Mouse (Mus musculus) cerebellum, postnatal 14 days (tissue): ENCODE data around the gene Xpnpep3.
"Not testable (repeated sequence)": the region's sequence is repeated elsewhere in the genome, so short reads cannot be mapped to it uniquely, and the experiment has no call there.

Experiments used
- DNase-seq, 2 experiments: peaks; one replicate each; pipeline ENCODE4 v3.0.0; 2021; ENCODE audit warnings: mixed read lengths in 2 of 2

Gene Xpnpep3

DNA sequence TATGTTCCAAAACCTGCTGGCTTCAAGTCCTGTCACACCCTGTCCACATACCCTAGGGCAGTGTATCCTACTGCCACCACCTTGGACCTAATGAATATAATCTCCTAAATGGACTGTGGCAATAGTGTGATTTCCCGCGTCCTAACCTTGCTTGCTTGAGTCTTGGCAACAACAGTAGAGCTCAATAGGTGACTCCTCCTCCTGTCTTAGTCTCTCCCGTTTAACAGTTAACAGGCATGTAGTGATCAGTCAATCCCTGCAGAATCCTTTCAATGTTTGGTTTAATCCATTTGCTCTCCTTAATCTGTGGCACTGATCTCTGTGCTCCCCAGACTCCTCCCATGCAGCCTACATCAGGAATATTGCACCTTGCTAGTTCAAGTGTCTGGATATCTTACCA lies 5.1 kb downstream of the Xpnpep3 start:
- no peak for DNase-seq

DNA sequence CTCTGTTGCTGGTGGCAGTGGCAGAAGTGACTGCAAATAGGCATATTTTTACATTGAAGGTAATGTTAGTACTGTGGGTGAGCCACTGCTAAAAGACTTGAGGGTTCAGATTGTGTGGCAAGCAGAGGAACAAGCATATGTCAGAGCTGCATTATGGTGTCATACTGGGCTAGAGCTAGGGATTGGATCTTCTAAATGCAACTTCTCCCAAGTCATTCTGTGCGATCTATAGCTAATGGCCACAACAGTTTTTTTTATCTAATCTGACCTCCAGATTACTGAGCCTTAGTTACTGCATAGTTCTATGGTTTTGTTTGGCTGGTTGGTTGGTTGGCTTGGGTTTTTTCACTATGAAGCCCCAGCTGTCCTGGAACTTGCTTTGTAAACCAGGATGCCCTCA lies 8.3 kb downstream of the Xpnpep3 start, which contains the start of gene Dnajb7:
Dnajb7 (minus strand) TSS at position 101 of the 400 bp plus-strand sequence.
- no peak for DNase-seq

DNA sequence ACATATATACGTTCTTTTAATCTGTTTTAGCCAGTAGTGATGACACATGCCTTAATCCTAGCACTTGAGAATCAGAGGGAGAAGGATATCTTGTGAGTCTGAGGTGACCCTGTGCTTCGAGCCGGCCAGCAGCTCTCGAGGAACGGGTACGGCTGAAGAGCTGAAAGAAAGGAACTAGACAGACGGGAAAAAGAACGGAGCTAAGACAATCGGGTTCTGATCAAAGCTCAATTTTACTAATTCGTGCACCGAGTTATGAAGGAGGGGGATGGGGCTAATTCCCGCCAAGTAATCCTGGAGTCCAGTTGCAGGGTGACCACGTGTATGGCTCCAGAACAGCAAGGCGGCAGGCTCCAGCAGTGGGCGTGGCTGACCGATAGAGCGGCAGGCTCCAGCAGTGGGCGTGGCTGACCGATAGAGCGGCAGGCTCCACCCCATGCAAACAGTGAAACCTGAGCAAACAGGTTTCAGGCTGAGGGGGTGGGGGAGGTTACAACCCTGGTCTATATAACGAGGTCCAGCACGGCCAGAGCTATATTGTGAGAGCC lies 16.9 kb downstream of the Xpnpep3 start:
- peak in 1 of 2 experiments; percentile 17 for DNase-seq

DNA sequence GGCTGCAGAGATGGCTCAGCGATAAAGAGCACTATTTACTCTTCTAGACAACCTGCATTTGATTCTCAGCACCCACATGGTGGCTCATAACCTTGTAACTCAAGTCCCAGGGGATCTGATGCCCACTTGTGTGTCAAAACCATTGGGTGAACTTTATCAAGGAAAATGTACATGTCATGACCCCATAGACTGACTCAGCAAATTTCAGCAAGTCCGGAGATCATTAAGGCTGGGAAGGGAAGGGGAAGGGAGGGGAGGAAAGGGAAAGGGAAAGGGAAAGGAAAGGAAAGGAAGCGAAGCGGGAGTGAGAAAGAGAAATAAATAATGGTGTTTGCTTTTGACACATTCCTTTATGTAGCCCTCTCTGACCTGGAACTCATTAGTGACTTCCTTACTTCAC lies 18.1 kb downstream of the Xpnpep3 start:
- no peak for DNase-seq

DNA sequence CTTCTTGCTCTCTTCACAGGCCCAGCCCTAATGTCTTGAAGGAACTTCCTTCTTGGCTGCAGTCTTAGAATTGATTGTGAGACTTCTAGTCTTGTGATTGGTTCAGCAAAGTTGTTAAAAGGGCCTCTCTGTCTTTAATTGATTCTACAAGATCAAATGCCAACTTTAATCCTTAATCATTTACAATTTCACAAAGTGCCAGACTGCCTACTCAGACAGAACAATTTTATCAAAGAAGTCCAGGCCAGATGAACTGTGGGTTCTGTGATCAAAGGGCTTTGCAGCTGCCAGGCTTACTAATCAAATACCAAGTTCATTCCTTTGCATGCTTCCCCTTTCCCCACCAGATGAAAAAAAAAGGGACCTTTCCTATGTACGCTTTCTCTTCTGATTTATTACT lies 21.5 kb downstream of the Xpnpep3 start:
- no peak for DNase-seq

DNA sequence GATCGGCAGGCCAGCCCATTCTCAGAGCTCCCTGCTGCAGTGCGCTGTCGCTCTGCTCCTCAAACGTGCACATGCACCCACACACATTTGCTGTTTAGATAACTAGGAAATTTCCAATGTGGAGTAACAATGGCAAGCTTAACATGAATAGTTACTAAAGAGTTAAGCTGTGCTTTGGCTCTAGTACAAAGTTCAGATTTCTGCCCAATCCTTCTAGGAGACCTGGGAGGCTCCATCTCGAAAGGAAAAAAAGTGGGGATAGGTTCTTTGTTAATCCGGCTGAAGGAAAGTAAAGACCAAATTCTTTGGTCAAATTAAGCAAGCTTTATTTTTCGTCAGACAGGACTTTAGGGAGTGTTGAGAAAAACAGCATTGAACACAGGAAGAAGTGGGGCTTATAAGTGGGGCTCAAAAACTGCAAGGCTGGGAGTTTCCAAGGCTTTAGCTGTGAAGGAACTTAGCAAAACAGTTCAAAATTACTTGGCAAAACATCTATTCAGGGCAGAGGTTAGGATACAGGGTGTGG lies 22.3 kb downstream of the Xpnpep3 start:
- no peak for DNase-seq

DNA sequence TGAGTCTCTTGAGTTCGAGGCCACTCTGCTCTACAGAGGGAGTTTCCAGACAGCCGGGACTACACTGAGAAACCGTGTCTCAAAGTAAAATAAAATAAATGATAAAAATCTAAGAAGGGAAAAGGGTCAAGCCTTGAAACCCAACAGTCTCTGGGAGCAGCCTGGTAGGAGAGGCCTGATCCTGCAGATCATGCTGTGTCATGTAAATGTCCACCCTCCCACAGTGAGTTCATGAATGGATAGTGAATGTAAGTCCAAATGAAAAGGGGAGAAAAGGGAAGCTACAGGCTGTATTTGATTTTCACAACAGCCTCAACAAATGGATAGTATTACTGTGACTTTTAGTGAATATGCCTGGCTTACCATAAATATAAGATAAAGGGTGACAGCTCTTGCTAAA lies 25.4 kb downstream of the Xpnpep3 start:
- DNase-seq, result no peak

DNA sequence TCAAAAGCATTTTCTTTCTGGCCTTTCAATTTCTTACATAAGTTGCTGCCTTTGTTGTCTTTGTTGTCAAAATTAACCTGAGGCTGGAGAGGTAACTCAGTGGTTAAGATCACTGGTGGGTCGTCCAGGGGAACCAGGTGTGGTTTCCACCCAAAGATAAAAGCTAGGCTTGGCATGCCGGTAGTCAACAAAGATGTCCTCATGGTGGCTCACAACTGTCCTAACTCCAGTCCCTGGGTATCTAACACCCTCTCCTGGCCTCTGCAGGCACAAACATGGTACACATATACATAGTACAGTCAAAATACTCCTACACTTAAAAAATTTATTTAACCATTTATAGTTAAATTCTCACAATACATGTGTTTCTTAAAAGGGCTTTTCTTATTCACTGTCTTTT lies 28.0 kb downstream of the Xpnpep3 start:
- no peak for DNase-seq

DNA sequence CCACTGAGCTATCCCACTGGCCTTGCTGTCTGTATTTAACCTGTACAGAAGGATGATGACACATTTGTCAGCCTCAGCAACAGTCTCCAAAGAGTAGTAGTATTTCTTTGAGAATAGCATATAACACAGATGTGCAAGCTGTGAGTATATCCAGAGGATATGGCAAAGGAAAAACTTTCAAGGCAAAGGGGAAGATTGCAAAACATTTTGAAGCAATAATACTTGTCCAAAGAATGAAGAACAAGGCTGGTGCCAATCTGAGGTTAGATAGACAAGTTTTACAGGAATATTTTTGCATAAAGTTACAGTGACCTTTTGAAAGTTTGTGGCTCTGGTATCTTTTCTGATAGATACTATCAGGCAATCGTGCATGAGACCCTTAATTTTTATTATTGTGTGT lies 31.3 kb downstream of the Xpnpep3 start:
- no peak for DNase-seq

DNA sequence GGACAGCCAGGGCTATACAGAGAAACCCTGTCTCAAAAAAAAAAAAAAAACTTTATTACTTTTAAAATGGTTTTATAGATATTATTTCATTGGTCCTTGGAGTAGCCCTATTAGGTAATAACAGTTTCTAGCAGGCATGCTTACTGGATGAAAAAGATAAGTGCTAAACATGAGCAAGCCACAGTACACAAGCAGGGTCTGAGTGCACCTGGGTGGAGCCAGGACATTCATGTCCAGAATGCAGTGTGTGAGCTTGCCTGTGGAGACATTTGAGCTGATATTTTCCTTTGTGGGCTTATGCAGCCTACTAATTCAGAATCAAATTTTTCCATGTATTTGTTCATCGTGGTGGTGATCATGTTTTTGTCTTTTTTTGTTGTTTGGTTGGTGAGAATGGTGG lies 38.4 kb downstream of the Xpnpep3 start:
- DNase-seq, result no peak

DNA sequence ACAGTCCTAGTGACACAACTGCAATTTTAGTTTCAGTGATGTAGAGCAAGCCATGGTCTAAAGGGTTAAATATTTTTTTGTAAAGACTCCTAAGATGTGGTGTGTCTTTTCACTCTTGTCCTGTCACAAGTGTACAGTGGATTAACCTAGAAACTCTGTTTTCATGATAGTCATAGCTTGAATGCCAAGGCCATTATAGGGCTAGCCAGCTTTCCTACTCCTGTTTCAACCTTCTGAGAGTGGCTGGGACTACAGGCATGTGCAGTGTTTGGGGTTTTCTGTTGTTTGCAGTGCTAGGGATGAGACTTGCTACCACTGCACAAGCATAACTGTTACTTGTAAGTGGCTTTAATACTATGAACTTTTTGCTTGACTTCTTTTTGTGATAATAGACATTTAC lies 39.3 kb downstream of the Xpnpep3 start:
- DNase-seq, result no peak

DNA sequence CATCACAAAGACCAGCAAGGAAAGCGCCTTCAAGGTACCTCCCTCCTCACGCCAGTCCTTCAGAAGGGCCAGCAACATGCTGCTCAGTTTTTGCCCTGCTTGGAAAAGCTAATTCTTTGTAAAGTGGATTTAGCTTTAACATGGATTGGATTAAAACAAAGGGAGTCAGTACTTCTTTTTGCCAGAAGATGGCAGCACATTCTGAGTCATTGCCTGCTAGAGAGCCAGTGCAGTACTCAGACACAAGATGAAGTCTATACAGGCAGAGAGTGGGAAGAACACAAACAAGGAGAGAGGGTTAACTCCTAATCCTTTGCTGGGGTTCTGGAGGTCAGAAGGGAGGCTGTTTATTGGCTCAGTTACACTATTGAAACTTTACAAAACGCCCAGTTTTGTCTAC lies 48.5 kb downstream of the Xpnpep3 start:
- DNase-seq, result peak; percentile 83 to 85

DNA sequence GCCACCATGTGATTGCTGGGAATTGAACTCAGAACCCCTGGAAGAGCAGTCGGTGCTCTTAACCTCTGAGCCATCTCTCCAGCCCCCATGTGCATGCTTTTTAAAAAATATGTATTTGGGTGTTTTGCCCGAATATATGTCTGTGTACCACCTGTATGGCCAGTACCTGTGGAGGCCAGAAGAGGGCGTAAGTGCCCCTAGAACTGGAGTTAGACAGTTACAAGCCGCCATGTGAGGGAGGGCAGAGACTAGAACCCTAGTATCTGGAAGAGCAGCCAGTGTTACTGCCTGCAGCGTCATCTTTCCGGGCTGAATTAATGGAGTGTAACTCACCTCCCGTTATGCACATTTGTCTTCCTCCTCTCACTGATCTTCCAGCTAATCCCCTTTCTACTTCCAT lies 61.6 kb downstream of the Xpnpep3 start:
- peak in 1 of 2 experiments; percentile 13 for DNase-seq

DNA sequence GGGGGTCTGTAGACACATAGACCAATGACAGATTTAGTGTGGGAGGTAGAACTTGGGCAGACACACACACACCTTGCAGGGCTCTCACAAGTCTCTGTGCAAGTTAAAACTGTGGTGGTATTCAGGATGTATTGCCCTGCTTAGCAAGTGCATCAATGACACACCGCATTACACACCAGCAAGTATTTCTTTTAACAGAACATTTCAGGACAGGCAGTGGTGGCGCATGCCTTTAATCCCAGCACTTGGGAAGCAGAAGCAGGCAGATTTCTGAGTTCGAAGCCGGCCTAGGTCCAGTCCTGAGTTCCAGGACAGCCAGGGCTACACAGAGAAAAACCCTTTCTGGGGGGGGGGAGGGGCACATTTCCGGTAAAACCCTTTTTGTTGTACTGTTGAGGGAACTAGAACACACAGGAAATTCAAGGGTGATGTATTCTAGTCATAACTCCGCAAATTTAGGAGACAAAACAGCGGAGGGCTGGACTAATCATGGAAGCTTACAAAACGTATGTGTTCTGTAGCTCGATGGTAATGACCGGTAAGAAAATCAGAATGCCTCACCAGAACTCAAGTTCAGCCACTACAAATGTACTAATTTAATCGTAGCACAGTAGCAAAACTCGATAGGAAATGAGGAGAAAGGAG lies 65.2 kb downstream of the Xpnpep3 start:
- DNase-seq, result no peak

DNA sequence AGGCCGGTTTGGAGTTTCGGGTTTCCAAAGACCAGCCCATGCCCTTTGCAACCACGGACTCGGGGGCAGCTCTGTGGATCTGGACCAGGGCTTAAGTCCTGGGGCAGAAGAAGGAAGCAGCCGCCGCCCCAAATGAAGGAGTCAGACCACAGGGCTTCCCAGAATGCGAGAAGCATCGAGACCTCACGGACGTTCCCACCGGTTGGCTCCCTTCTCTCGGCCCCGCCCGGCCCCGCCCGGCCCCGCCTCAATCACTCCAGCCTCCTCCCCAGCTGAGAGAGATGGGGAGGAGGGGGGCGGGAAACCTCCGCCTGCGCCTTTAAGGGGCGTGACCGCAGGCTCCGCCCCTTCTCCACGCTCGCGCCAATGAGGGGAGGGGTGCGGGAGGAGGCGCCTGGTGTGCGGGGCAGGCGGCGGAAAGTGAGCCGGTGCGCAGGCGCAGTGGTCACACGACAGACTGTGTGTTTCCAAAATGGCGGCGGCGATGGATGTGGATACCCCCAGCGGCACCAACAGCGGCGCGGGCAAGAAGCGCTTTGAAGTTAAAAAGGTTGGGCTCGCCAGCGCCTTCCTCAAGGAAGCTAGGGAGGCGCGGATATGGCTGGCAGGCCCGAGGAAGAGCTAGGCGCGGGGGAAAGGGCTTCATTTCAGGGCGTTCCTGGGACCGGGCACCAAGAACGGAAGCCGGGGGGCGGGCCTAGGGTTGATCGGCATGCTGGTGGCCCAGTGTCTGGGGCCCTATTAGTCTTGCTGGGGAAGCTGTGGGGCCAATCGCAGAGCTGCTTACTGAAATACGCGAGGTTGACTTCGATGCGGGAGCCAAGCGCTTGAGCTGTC lies 66.2 kb downstream of the Xpnpep3 start, which contains the start of gene Rbx1:
Rbx1 (plus strand) TSS at position 396 of the 837 bp plus-strand sequence.
- peak; percentile 99 for DNase-seq

DNA sequence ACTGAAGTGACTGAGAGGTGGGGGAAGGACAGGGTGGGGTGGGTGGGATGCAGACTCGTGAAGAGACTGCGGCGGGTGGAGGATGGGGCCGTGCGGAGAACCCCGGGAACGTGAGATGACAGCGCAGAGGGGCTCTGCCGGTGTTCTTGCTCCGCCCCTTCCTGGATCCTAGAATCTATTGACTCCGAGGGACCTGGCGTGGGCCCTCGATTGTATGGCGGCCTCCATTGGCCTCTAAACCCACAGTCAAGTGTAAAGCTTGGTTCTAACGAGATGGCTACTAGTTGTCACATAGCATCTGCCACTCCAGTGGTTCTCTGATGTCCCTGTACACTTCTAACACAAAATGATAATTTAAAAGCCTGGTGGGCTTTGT lies 66.8 kb downstream of the Xpnpep3 start:
- no peak for DNase-seq

DNA sequence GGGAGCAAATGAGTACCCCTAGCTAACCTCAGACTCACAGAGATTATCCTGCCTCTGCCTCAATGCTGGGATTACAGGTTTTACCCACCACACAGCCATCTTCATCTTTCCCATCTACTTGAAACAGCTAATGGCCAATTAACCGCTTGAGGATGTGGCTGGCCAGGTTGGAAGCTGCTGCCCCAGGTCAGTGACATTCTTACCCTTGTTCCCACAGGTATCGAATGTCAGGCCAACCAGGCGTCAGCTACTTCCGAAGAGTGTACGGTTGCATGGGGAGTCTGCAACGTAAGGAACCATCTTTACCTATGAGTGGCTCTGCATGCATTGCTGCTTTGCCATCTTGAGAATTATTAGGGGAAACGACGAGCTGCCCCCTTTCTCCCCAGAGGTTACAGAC lies 70.8 kb downstream of the Xpnpep3 start:
- DNase-seq, result no peak

DNA sequence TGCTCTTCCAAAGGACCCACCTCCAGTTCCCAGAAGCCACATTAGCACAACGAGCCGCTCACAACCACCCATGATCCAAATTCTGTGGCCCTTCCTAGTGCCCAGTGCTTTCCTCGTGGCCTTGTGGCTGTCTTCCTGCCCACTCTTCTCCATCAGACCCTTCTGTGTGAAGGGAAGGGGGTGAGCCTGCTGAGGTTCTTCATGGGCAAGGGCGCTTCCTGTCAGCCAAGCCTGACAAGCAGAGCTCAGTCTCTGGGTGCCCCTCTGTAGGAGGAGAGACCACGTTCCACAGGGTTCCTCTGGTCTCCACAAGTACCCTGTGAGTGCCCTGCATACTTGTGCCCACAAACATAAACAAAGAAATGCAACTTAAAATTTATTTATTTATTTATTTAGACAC lies 72.3 kb downstream of the Xpnpep3 start:
- no peak for DNase-seq

DNA sequence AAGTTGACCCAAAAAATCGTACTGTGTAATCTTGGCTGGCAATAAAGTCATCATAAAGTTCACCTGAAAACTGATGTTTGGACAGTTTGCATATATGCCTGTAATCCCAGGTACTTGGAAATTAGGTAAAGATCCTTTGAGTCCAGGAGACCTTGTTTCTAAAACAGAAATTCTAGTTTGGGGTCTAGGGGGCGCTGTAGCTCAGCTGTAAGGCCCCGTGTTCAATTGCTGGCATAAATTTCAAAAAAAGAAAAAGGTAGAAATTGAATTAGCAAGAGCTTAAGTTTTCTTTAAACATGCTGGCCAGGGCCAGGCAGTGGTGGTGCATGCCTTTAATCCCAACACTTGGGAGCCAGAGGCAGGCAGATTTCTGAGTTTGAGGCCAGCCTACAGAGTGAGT lies 75.7 kb downstream of the Xpnpep3 start:
- DNase-seq, result peak; percentile 29 to 65

DNA sequence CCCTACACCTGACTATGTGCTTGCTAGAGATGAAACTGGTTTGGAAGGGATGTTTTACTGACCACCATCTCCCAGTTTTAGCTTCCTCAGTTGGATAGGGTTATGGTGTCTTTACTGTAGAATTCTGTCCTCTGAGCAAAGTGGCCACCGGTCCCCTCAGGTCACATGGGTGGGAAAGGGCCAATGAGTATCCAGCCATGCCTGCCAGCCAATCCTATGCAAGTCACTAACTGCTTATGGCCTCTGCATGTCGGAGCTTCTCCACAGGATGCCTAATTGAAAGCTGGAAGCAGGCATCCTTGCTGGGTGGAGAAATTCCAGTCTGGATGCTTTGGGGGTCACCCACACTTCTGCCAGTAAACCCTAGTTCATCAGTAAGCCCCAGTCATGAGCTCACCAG lies 76.7 kb downstream of the Xpnpep3 start:
- peak; percentile 18 to 29 for DNase-seq

DNA sequence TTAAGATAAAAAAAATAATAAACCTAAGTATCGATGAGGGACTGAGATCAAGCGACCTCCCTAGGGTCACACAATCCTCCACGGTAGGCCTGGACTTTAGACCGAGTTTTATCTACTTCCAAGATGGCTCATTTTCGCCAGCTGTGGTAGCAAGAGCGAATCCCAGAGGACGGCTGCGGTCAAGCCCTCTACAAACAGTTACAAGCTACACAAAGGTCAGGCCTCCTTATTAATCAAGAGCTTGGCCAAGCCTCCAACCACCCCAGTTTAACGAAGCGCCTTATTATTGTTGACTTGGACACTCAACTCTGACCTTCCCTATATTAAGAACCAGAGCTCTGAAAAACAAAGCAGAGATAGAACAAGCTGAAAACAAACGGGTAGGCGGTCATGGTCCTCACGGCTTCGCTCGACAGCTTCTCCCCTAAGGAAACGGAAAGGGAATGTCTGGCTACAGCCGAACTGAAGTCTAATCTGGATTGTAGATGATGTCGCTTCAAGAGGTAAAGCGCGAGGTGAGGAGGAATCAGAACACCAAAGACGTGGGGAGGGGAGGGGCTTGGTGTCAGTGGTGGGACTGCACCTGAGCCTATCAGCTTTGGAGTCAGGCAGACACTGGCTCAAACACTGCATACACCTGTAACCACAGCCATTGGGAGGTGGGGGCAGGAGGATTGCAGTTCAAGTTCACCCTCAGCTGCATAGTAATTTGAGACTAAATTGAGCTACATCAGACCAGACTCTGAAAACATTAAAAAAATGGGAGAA lies 79.7 kb downstream of the Xpnpep3 start:
- DNase-seq, result no peak

DNA sequence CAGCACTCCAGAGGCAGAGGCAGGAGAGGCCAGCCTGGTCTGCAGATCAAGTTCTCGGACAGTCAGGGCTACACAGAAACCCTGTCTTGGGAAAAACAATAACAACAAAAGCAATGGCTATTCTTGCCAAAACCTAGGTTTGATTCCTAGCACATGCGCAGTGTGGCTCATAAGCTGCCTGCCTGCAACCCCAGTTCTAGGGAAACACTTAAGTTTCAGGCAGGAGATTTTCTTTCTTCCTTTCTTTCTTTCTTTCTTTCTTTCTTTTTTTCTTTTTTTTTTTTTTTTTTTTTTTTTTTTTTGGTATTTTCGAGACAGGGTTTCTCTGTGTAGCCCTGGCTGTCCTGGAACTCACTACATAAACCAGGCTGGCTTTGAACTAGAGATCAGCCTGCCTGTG lies 80.3 kb downstream of the Xpnpep3 start:
- DNase-seq, result not testable (repeated sequence)

DNA sequence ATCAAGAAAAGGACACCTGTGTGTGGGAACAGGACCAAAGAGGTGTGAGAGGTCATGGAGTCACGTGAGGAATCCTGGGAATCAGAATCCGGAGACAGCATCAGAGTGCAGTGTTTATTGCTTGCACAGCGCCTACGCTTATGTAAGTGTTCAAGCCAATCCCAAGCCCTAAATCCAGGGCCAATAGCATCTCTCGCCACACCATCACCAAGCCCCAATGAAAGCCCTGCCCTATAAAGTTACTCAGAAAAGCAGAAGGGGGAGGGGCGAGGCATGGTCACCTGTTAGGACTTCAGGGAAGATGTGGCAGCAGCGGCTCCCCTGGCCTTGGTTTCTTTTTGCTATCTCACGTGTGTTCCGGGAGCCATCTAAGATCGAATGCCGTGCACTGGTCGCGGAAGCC lies 81.0 kb downstream of the Xpnpep3 start:
- peak; percentile 47 to 59 for DNase-seq
